Mouse (Mus musculus) neural tube, embryonic 13.5 days (tissue): ENCODE measurements at regions not wholly inside any gene's neighbourhood (a gene's known extent, or its start where the extent isn't known, plus 50 kb on each side); places are given as distances from the start of the nearest gene placed in this dataset.
A peak's percentile ranks its signal among the peaks of the same experiment; 100 is the strongest.
"Not testable (repeated sequence)": the region's sequence is repeated elsewhere in the genome, so short reads cannot be mapped to it uniquely, and the experiment has no call there.

Experiments used
- ATAC-seq: fragments of 200-750 bp; cut with Nextera tagmentation; 2 replicates; pipeline ENCODE4 v1.8.0; 2017; ENCODE audit warnings: low read depth, mild to moderate bottlenecking, moderate TSS enrichment, moderate library complexity
- H3K27ac ChIP-seq: fragments of 300-500 bp; sonication (generic); replicated peaks from 2 replicates; pipeline ENCODE4 v1.5.1; 2015; ENCODE audit warnings: moderate library complexity, mild to moderate bottlenecking, inconsistent platforms
- H3K27me3 ChIP-seq: fragments of 300-500 bp; sonication (generic); 2 replicates; pipeline ENCODE4 v1.6.1; 2015; ENCODE audit warnings: mild to moderate bottlenecking, inconsistent platforms
- H3K36me3 ChIP-seq: fragments of 300-500 bp; sonication (generic); 2 replicates; pipeline ENCODE4 v1.6.1; 2015; ENCODE audit warnings: mild to moderate bottlenecking, inconsistent platforms
- H3K4me1 ChIP-seq: fragments of 300-500 bp; sonication (generic); replicated peaks from 2 replicates; pipeline ENCODE4 v1.6.1; 2015; ENCODE audit warnings: inconsistent platforms
- H3K4me2 ChIP-seq: fragments of 300-500 bp; sonication (generic); 2 replicates; pipeline ENCODE4 v1.6.1; 2015; ENCODE audit warnings: inconsistent platforms, mild to moderate bottlenecking, moderate library complexity
- H3K4me3 ChIP-seq: fragments of 300-500 bp; sonication (generic); 2 replicates; pipeline ENCODE4 v1.5.1; 2015; ENCODE audit warnings: mild to moderate bottlenecking, inconsistent platforms
- H3K9ac ChIP-seq: fragments of 300-500 bp; sonication (generic); 2 replicates; pipeline ENCODE4 v1.6.1; 2015; ENCODE audit warnings: moderate library complexity, mild to moderate bottlenecking, inconsistent platforms
- H3K9me3 ChIP-seq: fragments of 300-500 bp; sonication (generic); 2 replicates; pipeline ENCODE4 v1.6.1; 2016; ENCODE audit warnings: inconsistent platforms
- WGBS: fragments of 180-500 bp; shearing (Covaris S2); methylation state at CpG from one replicate; pipeline ENCODE4 v1.1.7; 2015; 5-methylcytosine and 5-hydroxymethylcytosine counted together

GRCm38 (mm10) chr12:8401376-8401775 is 88.1 kb downstream of the Hs1bp3 start:
- Histone ChIP-seq H3K4me2 (no peak overlapping the region), H3K27me3 (no peaks in the 10 kb centered on the region), H3K9ac (no peak overlapping the region), H3K27ac (no peak overlapping the region), H3K4me3 (no peak overlapping the region), H3K36me3 (no peaks in the 10 kb centered on the region), H3K4me1 (peaks cover 5% of the 10 kb centered on the region; the same call in 1 of the 2 replicates), H3K9me3 (no peaks in the 10 kb centered on the region)
- no peak for ATAC-seq
- 92% methylated on average over 2 of the region's 2 CpGs for WGBS

- Histone ChIP-seq H3K9me3 (no peaks in the 10 kb centered on the region), H3K4me2 (no peak overlapping the region), H3K4me1 (peaks cover 8% of the 10 kb centered on the region), H3K27ac (no peak overlapping the region), H3K27me3 (no peaks in the 10 kb centered on the region), H3K4me3 (no peak overlapping the region), H3K9ac (no peak overlapping the region), H3K36me3 (no peaks in the 10 kb centered on the region)
- 88% methylated on average over 10 of the region's 10 CpGs for WGBS
- ATAC-seq: no peak; the same call in 1 of the 2 replicates
Measured at GRCm38 (mm10) chr12:8400345-8401130, 87.3 kb downstream of the Hs1bp3 start.

- peaks cover 19% of the 10 kb centered on the region for H3K4me1 ChIP-seq
- no peaks in the 10 kb centered on the region for H3K9me3 ChIP-seq
- H3K4me2 ChIP-seq: no peak overlapping the region
- no peaks in the 10 kb centered on the region for H3K36me3 ChIP-seq
- H3K9ac ChIP-seq: no peak overlapping the region
- no peak overlapping the region for H3K4me3 ChIP-seq
- WGBS: 70% methylated on average over 3 of the region's 3 CpGs
- no peaks in the 10 kb centered on the region for H3K27me3 ChIP-seq
- H3K27ac ChIP-seq: no peak overlapping the region
- no peak for ATAC-seq
Measured at GRCm38 (mm10) chr12:8398852-8399251, 85.6 kb downstream of the Hs1bp3 start.

- ATAC-seq, H3K9me3 ChIP-seq, H3K4me3 ChIP-seq, H3K27me3 ChIP-seq, H3K27ac ChIP-seq, H3K9ac ChIP-seq, H3K36me3 ChIP-seq, H3K4me2 ChIP-seq: not testable (repeated sequence)
- peaks cover 15% of the 10 kb centered on the region for H3K4me1 ChIP-seq
- 89% methylated on average over 6 of the region's 6 CpGs for WGBS
Measured at GRCm38 (mm10) chr12:8396408-8396807, 83.2 kb downstream of the Hs1bp3 start.

- 65% methylated on average over 6 of the region's 6 CpGs for WGBS
- peak; percentile 32; the same call in 1 of the 2 replicates for ATAC-seq
Measured at GRCm38 (mm10) chr12:8394894-8395297, 81.7 kb downstream of the Hs1bp3 start.

GRCm38 (mm10) chr12:8393976-8394375 is 80.7 kb downstream of the Hs1bp3 start:
- Histone ChIP-seq H3K36me3 (no peaks in the 10 kb centered on the region), H3K27me3 (no peaks in the 10 kb centered on the region), H3K9ac (no peak overlapping the region), H3K4me1 (peaks cover 15% of the 10 kb centered on the region), H3K9me3 (no peaks in the 10 kb centered on the region), H3K27ac (no peak overlapping the region), H3K4me3 (no peak overlapping the region), H3K4me2 (no peak overlapping the region)
- WGBS: 84% methylated on average over 3 of the region's 3 CpGs
- no peak for ATAC-seq

More at GRCm38 (mm10) chr12:8394894-8395297, 81.7 kb downstream of the Hs1bp3 start:
- peak overlapping the region; percentile 56; the same call in 1 of the 2 replicates for H3K27ac ChIP-seq
- H3K4me2 ChIP-seq: no peak overlapping the region
- no peak overlapping the region for H3K9ac ChIP-seq
- no peaks in the 10 kb centered on the region for H3K27me3 ChIP-seq
- H3K9me3 ChIP-seq: no peaks in the 10 kb centered on the region
- H3K4me1 ChIP-seq: peaks cover 15% of the 10 kb centered on the region
- no peaks in the 10 kb centered on the region for H3K36me3 ChIP-seq
- no peak overlapping the region for H3K4me3 ChIP-seq
